ENCODE assay signal across 8 mouse cellular contexts in the genomic region with DNA sequence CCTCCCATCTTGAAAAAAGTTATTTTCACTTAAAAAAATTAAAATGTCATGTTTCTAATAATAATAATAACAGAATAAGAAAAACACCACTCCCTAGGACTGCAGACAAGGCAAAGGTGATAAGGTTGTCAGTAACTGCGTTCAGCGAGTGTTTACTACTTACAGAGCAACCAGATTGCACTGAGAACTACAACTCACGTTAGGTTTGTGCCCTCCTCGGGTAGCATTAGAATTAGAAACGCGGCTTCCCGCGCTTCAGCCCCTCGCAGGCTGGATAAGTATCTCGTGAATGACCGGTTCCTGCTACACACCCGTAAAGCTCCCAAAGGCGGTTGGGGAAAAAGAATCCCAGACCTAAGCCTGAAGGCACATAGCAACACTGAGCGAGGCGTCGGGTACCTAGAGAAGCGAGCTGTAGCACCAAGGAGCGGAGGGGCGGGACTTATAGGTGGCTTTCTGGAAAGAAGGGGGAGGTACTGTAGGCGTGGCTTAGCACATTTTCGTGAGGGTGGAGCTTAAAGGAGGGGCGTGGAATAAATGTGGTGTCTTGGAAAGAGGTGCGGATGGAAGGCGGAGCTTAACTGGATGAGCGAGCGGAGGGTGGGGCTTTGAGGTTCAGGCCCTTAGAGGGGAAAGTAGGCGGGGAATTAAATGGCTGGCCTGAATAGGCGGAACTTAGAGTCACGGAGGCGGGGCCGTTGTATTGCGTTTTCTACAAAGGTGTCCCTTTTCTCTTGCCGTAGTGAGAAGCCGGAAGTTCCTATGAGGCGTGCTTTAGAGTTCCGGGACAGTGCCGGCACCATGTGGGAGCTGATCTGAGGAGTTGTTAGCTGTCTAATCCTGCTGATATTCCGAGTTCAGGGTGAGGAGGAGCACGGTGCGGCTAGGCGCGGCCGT. TPM values are rescaled to one million over a fixed set of nuclear protein-coding genes. Genes with fewer than 3 reads are reported as not detected.
A peak's percentile ranks its signal among the peaks of the same experiment; 100 is the strongest.
DNase-seq lines count a peak whose midpoint lies in the region; ATAC-seq and TF ChIP-seq lines count a peak whose summit lies in the region.

A gene (plus strand): TSS at position 419 of the 897 bp plus-strand sequence.

- TF ChIP-seq EP300 in heart, postnatal 0 days (IDR thresholded peaks at IDR 0.05; ENCODE audit: low read depth) = no peak

- peak within 1 kb of the TSS; percentile 69 for H3K9ac ChIP-seq in forebrain, embryonic 12.5 days
- H3K9ac ChIP-seq in heart, postnatal 0 days (replicated peaks; ENCODE audit: low read depth, low read length) = peak within 1 kb of the TSS; percentile 67
- peak within 1 kb of the TSS; percentile 70 for H3K9ac ChIP-seq in liver, embryonic 16.5 days (ENCODE audit: low read depth, low read length)
- H3K9ac ChIP-seq in neural tube, embryonic 13.5 days = peak within 1 kb of the TSS; percentile 77

- TF ChIP-seq CTCF in E14TG2a.4 (conservative IDR thresholded peaks at IDR 0.05; ENCODE audit: low read length) = no peak
- no peak for TF ChIP-seq CTCF in heart, postnatal 0 days (IDR thresholded peaks at IDR 0.05; ENCODE audit: low read depth)
- no peak for TF ChIP-seq CTCF in testis, adult 2 months (IDR thresholded peaks at IDR 0.05; ENCODE audit: control insufficient read depth, insufficient read depth, insufficient replicate concordance, low read depth, low read length)

- H3K4me3 ChIP-seq in E14TG2a.4 (replicated peaks; ENCODE audit: low read length) = peak within 1 kb of the TSS; percentile 100
- peak within 1 kb of the TSS; percentile 89 for H3K4me3 ChIP-seq in forebrain, embryonic 12.5 days (replicated peaks)
- peak within 1 kb of the TSS; percentile 88 for H3K4me3 ChIP-seq in heart, postnatal 0 days (ENCODE audit: low read depth, low read length)
- H3K4me3 ChIP-seq in liver, embryonic 16.5 days (ENCODE audit: low read depth, low read length) = peak within 1 kb of the TSS; percentile 94
- peak within 1 kb of the TSS; percentile 92 for H3K4me3 ChIP-seq in neural tube, embryonic 13.5 days
- H3K4me3 ChIP-seq in testis, adult 2 months (ENCODE audit: control insufficient read depth, low read depth, low read length) = peak within 1 kb of the TSS; percentile 94

- peaks cover 19% of the 10 kb centered on the region for H3K4me1 ChIP-seq in E14TG2a.4 (replicated peaks; ENCODE audit: low read depth, low read length)
- peaks cover 9% of the 10 kb centered on the region for H3K4me1 ChIP-seq in forebrain, embryonic 12.5 days
- H3K4me1 ChIP-seq in heart, postnatal 0 days (ENCODE audit: control insufficient read depth, insufficient read depth) = peaks cover 8% of the 10 kb centered on the region; the same call in 1 of the 2 replicates
- peaks cover 10% of the 10 kb centered on the region for H3K4me1 ChIP-seq in liver, embryonic 16.5 days (ENCODE audit: control insufficient read depth, low read depth, low read length)
- H3K4me1 ChIP-seq in neural tube, embryonic 13.5 days (replicated peaks) = peaks cover 10% of the 10 kb centered on the region
- H3K4me1 ChIP-seq in testis, adult 2 months (ENCODE audit: control insufficient read depth, insufficient read depth, low read length) = no peaks in the 10 kb centered on the region

- ATAC-seq in forebrain, embryonic 12.5 days (ENCODE audit: low FRiP score) = peak; percentile 96
- ATAC-seq in heart, postnatal 0 days (ENCODE audit: insufficient read depth, low read depth) = peak; percentile 95
- peak; percentile 94 for ATAC-seq in liver, embryonic 16.5 days (ENCODE audit: low read depth)
- peak; percentile 98 for ATAC-seq in neural tube, embryonic 13.5 days (ENCODE audit: low read depth)

- peak; percentile 47 for TF ChIP-seq POLR2A in testis, adult 2 months (IDR thresholded peaks at IDR 0.05; ENCODE audit: control insufficient read depth, low read depth, low read length)

- peak; percentile 100 for DNase-seq in c-Kit-positive CD71-positive TER-119-positive erythroid progenitor cells, embryonic 14.5 days (ENCODE audit: low spot score)
- DNase-seq in heart, postnatal 0 days (ENCODE audit: low spot score) = peak; percentile 99
- DNase-seq in kidney, postnatal 4 days = peak; percentile 91 to 95

- peak within 1 kb of the TSS; percentile 94 for H3K4me2 ChIP-seq in forebrain, embryonic 12.5 days
- peak within 1 kb of the TSS; percentile 96 for H3K4me2 ChIP-seq in heart, postnatal 0 days (ENCODE audit: low read depth, low read length)
- peak within 1 kb of the TSS; percentile 97 for H3K4me2 ChIP-seq in liver, embryonic 16.5 days (ENCODE audit: low read depth, low read length)
- H3K4me2 ChIP-seq in neural tube, embryonic 13.5 days = peak within 1 kb of the TSS; percentile 97

- H3K36me3 ChIP-seq in E14TG2a.4 (ENCODE audit: insufficient read depth, low read length) = peaks cover 37% of the 10 kb centered on the region
- peaks cover 9% of the 10 kb centered on the region for H3K36me3 ChIP-seq in forebrain, embryonic 12.5 days (replicated peaks)
- peaks cover 16% of the 10 kb centered on the region; the same call in 1 of the 2 replicates for H3K36me3 ChIP-seq in heart, postnatal 0 days (replicated peaks; ENCODE audit: control insufficient read depth, insufficient read depth, low read length)
- peaks cover 4% of the 10 kb centered on the region for H3K36me3 ChIP-seq in liver, embryonic 16.5 days (ENCODE audit: control insufficient read depth, insufficient read depth)
- H3K36me3 ChIP-seq in neural tube, embryonic 13.5 days = peaks cover 22% of the 10 kb centered on the region
- peaks cover 1% of the 10 kb centered on the region; the same call in 1 of the 2 replicates for H3K36me3 ChIP-seq in testis, adult 2 months (ENCODE audit: control insufficient read depth, insufficient read depth, low read length)

- WGBS in forebrain, embryonic 12.5 days = under 1% methylated on average over 43 of the region's 43 CpGs
- WGBS in heart, postnatal 0 days = 0% methylated on average over 43 of the region's 43 CpGs
- WGBS in liver, embryonic 16.5 days (ENCODE audit: insufficient replicate concordance) = under 1% methylated on average over 43 of the region's 43 CpGs
- under 1% methylated on average over 43 of the region's 43 CpGs for WGBS in neural tube, embryonic 13.5 days

- H3K9me3 ChIP-seq in E14TG2a.4 (ENCODE audit: low read length) = no peaks in the 10 kb centered on the region
- H3K9me3 ChIP-seq in forebrain, embryonic 12.5 days = no peaks in the 10 kb centered on the region
- H3K9me3 ChIP-seq in heart, postnatal 0 days (replicated peaks; ENCODE audit: control insufficient read depth, low read length) = no peaks in the 10 kb centered on the region
- H3K9me3 ChIP-seq in liver, embryonic 16.5 days (replicated peaks; ENCODE audit: control insufficient read depth, low read length) = no peaks in the 10 kb centered on the region
- no peaks in the 10 kb centered on the region for H3K9me3 ChIP-seq in neural tube, embryonic 13.5 days

- peaks cover 11% of the 10 kb centered on the region for H3K27me3 ChIP-seq in E14TG2a.4 (ENCODE audit: insufficient read depth, low read length)
- H3K27me3 ChIP-seq in forebrain, embryonic 12.5 days = peaks cover 11% of the 10 kb centered on the region
- H3K27me3 ChIP-seq in heart, postnatal 0 days (ENCODE audit: control insufficient read depth, insufficient read depth, low read length) = no peaks in the 10 kb centered on the region
- no peaks in the 10 kb centered on the region for H3K27me3 ChIP-seq in liver, embryonic 16.5 days (ENCODE audit: control insufficient read depth, insufficient read depth, low read depth, low read length)
- H3K27me3 ChIP-seq in neural tube, embryonic 13.5 days = peaks cover 13% of the 10 kb centered on the region
- no peaks in the 10 kb centered on the region for H3K27me3 ChIP-seq in testis, adult 2 months (ENCODE audit: control insufficient read depth, insufficient read depth, low read length)

- H3K27ac ChIP-seq in forebrain, embryonic 12.5 days = 0 out of 2 replicates have a peak within 1 kb of the TSS, but pooled peaks have one; percentile 25
- H3K27ac ChIP-seq in heart, postnatal 0 days (ENCODE audit: low read depth) = peak within 1 kb of the TSS; percentile 69
- H3K27ac ChIP-seq in liver, embryonic 16.5 days (ENCODE audit: low read length) = peak within 1 kb of the TSS; percentile 75
- H3K27ac ChIP-seq in neural tube, embryonic 13.5 days (replicated peaks) = peak within 1 kb of the TSS; percentile 14; the same call in 1 of the 2 replicates
- peak within 1 kb of the TSS; percentile 85 for H3K27ac ChIP-seq in testis, adult 2 months (ENCODE audit: control insufficient read depth, insufficient read depth, low read depth, low read length)

RNA-seq across cellular contexts. Expression of the gene that starts here (rescaled TPM):
- polyA plus RNA-seq in forebrain, embryonic 12.5 days (2016; fragmentation: Nextera tagmentation; extraction: Ambion mirVana) = 33.7 and 34.0 TPM in 2 replicates
- 6.5 and 9.3 TPM in 2 replicates for total RNA-seq in heart, postnatal 0 days (2014; rRNA removed; ENCODE audit: low replicate concordance)
- polyA plus RNA-seq in heart, postnatal 0 days (2015; fragmentation: Nextera tagmentation; extraction: Ambion mirVana) = 3.3 and 3.5 TPM in 2 replicates
- polyA plus RNA-seq in liver, embryonic 16.5 days (2015; fragmentation: Nextera tagmentation; extraction: Ambion mirVana) = 8.7 and 8.9 TPM in 2 replicates
- polyA plus RNA-seq in neural tube, embryonic 13.5 days (2015; fragmentation: Nextera tagmentation; extraction: Ambion mirVana) = 11.3 and 14.8 TPM in 2 replicates
- polyA plus RNA-seq in testis, adult 2 months (2012; rRNA removed) = 20.1 and 20.8 TPM in 2 replicates

Comparison
In these comparisons a context has a peak if more than half of its experiments do, and no peak if none do; other contexts are left out.
1. Peak in every context shown above with its lines: DNase-seq, ATAC-seq, H3K4me3 ChIP-seq and H3K27ac ChIP-seq.
2. H3K27ac ChIP-seq: peak in every context shown above with its lines; median percentile 85 in testis, adult 2 months; 75 in liver, embryonic 16.5 days; 69 in heart, postnatal 0 days; 25 in forebrain, embryonic 12.5 days; 14 in neural tube, embryonic 13.5 days.